Comparison of ENCODE assay signal across 8 mouse cellular contexts in genomic region chr11:56107929-56108328, GRCm38 (mm10).
DNase-seq lines count a peak whose midpoint lies in the region; ATAC-seq lines count a peak whose summit lies in the region.

No protein-coding gene starts in this region.

- H3K4me1 ChIP-seq in heart, embryonic 11.5 days (ENCODE audit: control insufficient read depth, insufficient read depth, low read length): no peaks in the 10 kb centered on the region
- H3K4me1 ChIP-seq in intestine, embryonic 15.5 days (replicated peaks): no peaks in the 10 kb centered on the region
- H3K4me1 ChIP-seq in midbrain, embryonic 16.5 days (ENCODE audit: control insufficient read depth, insufficient read depth, low read length): peaks cover 4% of the 10 kb centered on the region; the same call in 1 of the 2 replicates
- H3K4me1 ChIP-seq in stomach, embryonic 15.5 days: no peaks in the 10 kb centered on the region

- ATAC-seq in heart, embryonic 11.5 days (replicated peaks; ENCODE audit: insufficient number of reproducible peaks, low FRiP score, low TSS enrichment): no peak
- peak; percentile 58; the same call in 1 of the 2 replicates for ATAC-seq in intestine, embryonic 15.5 days
- peak; percentile 58; the same call in 1 of the 2 replicates for ATAC-seq in midbrain, embryonic 16.5 days
- ATAC-seq in stomach, embryonic 15.5 days (ENCODE audit: insufficient read depth, low FRiP score, low read depth): peak; percentile 47; the same call in 1 of the 2 replicates

- no peaks in the 10 kb centered on the region for H3K27me3 ChIP-seq in heart, embryonic 11.5 days (ENCODE audit: control insufficient read depth, insufficient read depth, low read length)
- no peaks in the 10 kb centered on the region for H3K27me3 ChIP-seq in intestine, embryonic 15.5 days (replicated peaks)
- no peaks in the 10 kb centered on the region for H3K27me3 ChIP-seq in midbrain, embryonic 16.5 days (ENCODE audit: control insufficient read depth, insufficient read depth, low read depth, low read length)
- no peaks in the 10 kb centered on the region for H3K27me3 ChIP-seq in stomach, embryonic 15.5 days (replicated peaks)

- no peak overlapping the region for H3K4me2 ChIP-seq in heart, embryonic 11.5 days
- no peak overlapping the region for H3K4me2 ChIP-seq in intestine, embryonic 15.5 days (replicated peaks)
- H3K4me2 ChIP-seq in midbrain, embryonic 16.5 days (ENCODE audit: low read length): no peak overlapping the region
- H3K4me2 ChIP-seq in stomach, embryonic 15.5 days: no peak overlapping the region

- H3K36me3 ChIP-seq in heart, embryonic 11.5 days (ENCODE audit: control insufficient read depth, insufficient read depth, low read length): no peaks in the 10 kb centered on the region
- no peaks in the 10 kb centered on the region for H3K36me3 ChIP-seq in intestine, embryonic 15.5 days
- H3K36me3 ChIP-seq in midbrain, embryonic 16.5 days (ENCODE audit: control insufficient read depth, insufficient read depth, low read length): no peaks in the 10 kb centered on the region
- no peaks in the 10 kb centered on the region for H3K36me3 ChIP-seq in stomach, embryonic 15.5 days

- intact Hi-C loops in left cerebral cortex, postnatal 36 days (cut with DNase I): loop anchor here (1.0 to 5.0 kb wide), 3 partner anchors 95 to 589 kb away; no protein-coding TSS in a partner anchor

- H3K9ac ChIP-seq in heart, embryonic 11.5 days (ENCODE audit: low read depth, low read length): no peak overlapping the region
- H3K9ac ChIP-seq in intestine, embryonic 15.5 days: no peak overlapping the region
- H3K9ac ChIP-seq in midbrain, embryonic 16.5 days (ENCODE audit: low read depth, low read length): no peak overlapping the region
- H3K9ac ChIP-seq in stomach, embryonic 15.5 days: no peak overlapping the region

- WGBS in heart, embryonic 11.5 days (ENCODE audit: insufficient replicate concordance): 12% methylated on average over 3 of the region's 3 CpGs
- WGBS in intestine, embryonic 15.5 days: 8% methylated on average over 3 of the region's 3 CpGs
- WGBS in midbrain, embryonic 16.5 days: 14% methylated on average over 3 of the region's 3 CpGs
- WGBS in stomach, embryonic 15.5 days: 9% methylated on average over 3 of the region's 3 CpGs

- DNase-seq in heart, adult 11 months: peak; percentile 80
- peak; percentile 71 to 79 for DNase-seq in cerebellum, adult 18-20 months
- peak; percentile 41 to 90 for DNase-seq in frontal cortex, adult 2 months (ENCODE audit: extremely low spot score in 1 of 2, low spot score in 1 of 2)
- DNase-seq in left cerebral cortex, postnatal 36 days (ENCODE audit: low spot score in 2 of 2): peak; percentile 64 to 69

- no peaks in the 10 kb centered on the region for H3K9me3 ChIP-seq in heart, embryonic 11.5 days (replicated peaks; ENCODE audit: control insufficient read depth, low read length)
- no peaks in the 10 kb centered on the region for H3K9me3 ChIP-seq in intestine, embryonic 15.5 days
- H3K9me3 ChIP-seq in midbrain, embryonic 16.5 days (replicated peaks; ENCODE audit: control insufficient read depth, low read length, poor library complexity, severe bottlenecking): no peaks in the 10 kb centered on the region
- no peaks in the 10 kb centered on the region for H3K9me3 ChIP-seq in stomach, embryonic 15.5 days

- H3K4me3 ChIP-seq in heart, embryonic 11.5 days (ENCODE audit: low read depth, low read length): no peak overlapping the region
- no peak overlapping the region for H3K4me3 ChIP-seq in intestine, embryonic 15.5 days (replicated peaks)
- H3K4me3 ChIP-seq in midbrain, embryonic 16.5 days (ENCODE audit: low read depth, low read length): no peak overlapping the region
- H3K4me3 ChIP-seq in stomach, embryonic 15.5 days (replicated peaks): no peak overlapping the region

- no peak overlapping the region for H3K27ac ChIP-seq in heart, embryonic 11.5 days (ENCODE audit: low read depth, low read length)
- no peak overlapping the region for H3K27ac ChIP-seq in intestine, embryonic 15.5 days
- no peak overlapping the region for H3K27ac ChIP-seq in midbrain, embryonic 16.5 days (ENCODE audit: low read length)
- no peak overlapping the region for H3K27ac ChIP-seq in stomach, embryonic 15.5 days
